Mouse (Mus musculus): ENCODE results near the gene Stra8. TPM values are rescaled to one million over a fixed set of nuclear protein-coding genes. Genes with fewer than 3 reads are reported as not detected.

Stra8 gene
- polyA plus RNA-seq, 1 experiment: not detected

- TF ChIP-seq CTCF (IDR thresholded peaks at IDR 0.05; ENCODE audit: low read depth, low read length): no peak
- peak; percentile 46; the same call in 1 of the 2 replicates for TF ChIP-seq POLR2A (IDR thresholded peaks at IDR 0.05; ENCODE audit: borderline replicate concordance, low read depth, low read length)
- Histone ChIP-seq H3K4me1 (ENCODE audit: control insufficient read depth, insufficient read depth, low read length) (peaks cover 27% of the 10 kb centered on the region), H3K27ac (ENCODE audit: insufficient read depth, low read depth, low read length) (peak within 1 kb of the TSS; percentile 84), H3K4me3 (ENCODE audit: insufficient read depth, low read length) (peak within 1 kb of the TSS; percentile 71)
Measured at GRCm38 (mm10) chr6:34910371-34911219, 9.4 kb upstream of the Stra8 start, which contains the start of gene Wdr91. Gene Wdr91 (minus strand): TSS chr6:34910876.

GRCm38 (mm10) chr6:34913341-34914040 lies 6.5 kb upstream of the Stra8 start:
- TF ChIP-seq CTCF (IDR thresholded peaks at IDR 0.05; ENCODE audit: low read depth, low read length): no peak
- no peak for TF ChIP-seq POLR2A (IDR thresholded peaks at IDR 0.05; ENCODE audit: borderline replicate concordance, low read depth, low read length)
- peaks cover 7% of the 10 kb centered on the region for H3K4me1 ChIP-seq (ENCODE audit: control insufficient read depth, insufficient read depth, low read length)
- H3K4me3 ChIP-seq (ENCODE audit: insufficient read depth, low read length): no peak overlapping the region
- H3K27ac ChIP-seq (ENCODE audit: insufficient read depth, low read depth, low read length): no peak overlapping the region

GRCm38 (mm10) chr6:34914462-34914861 lies 5.5 kb upstream of the Stra8 start:
- TF ChIP-seq POLR2A (IDR thresholded peaks at IDR 0.05; ENCODE audit: borderline replicate concordance, low read depth, low read length) (no peak), CTCF (IDR thresholded peaks at IDR 0.05; ENCODE audit: low read depth, low read length) (no peak)
- H3K4me1 ChIP-seq (ENCODE audit: control insufficient read depth, insufficient read depth, low read length): peaks cover 7% of the 10 kb centered on the region
- no peak overlapping the region for H3K27ac ChIP-seq (ENCODE audit: insufficient read depth, low read depth, low read length)
- H3K4me3 ChIP-seq (ENCODE audit: insufficient read depth, low read length): no peak overlapping the region

- no peaks in the 10 kb centered on the region for H3K4me1 ChIP-seq (ENCODE audit: control insufficient read depth, insufficient read depth, low read length)
- no peak overlapping the region for H3K27ac ChIP-seq (ENCODE audit: insufficient read depth, low read depth, low read length)
- TF ChIP-seq CTCF (IDR thresholded peaks at IDR 0.05; ENCODE audit: low read depth, low read length) (no peak), POLR2A (IDR thresholded peaks at IDR 0.05; ENCODE audit: borderline replicate concordance, low read depth, low read length) (no peak)
- no peak overlapping the region for H3K4me3 ChIP-seq (ENCODE audit: insufficient read depth, low read length)
Measured at GRCm38 (mm10) chr6:34919146-34919545, 817 bp upstream of the Stra8 start.

- Histone ChIP-seq H3K4me3 (ENCODE audit: insufficient read depth, low read length) (no peak overlapping the region), H3K4me1 (ENCODE audit: control insufficient read depth, insufficient read depth, low read length) (no peaks in the 10 kb centered on the region), H3K27ac (ENCODE audit: insufficient read depth, low read depth, low read length) (no peak overlapping the region)
- TF ChIP-seq CTCF (IDR thresholded peaks at IDR 0.05; ENCODE audit: low read depth, low read length) (no peak), POLR2A (IDR thresholded peaks at IDR 0.05; ENCODE audit: borderline replicate concordance, low read depth, low read length) (no peak)
Measured at GRCm38 (mm10) chr6:34920631-34921030, 668 bp downstream of the Stra8 start.

- no peak for TF ChIP-seq POLR2A (IDR thresholded peaks at IDR 0.05; ENCODE audit: borderline replicate concordance, low read depth, low read length)
- TF ChIP-seq CTCF (IDR thresholded peaks at IDR 0.05; ENCODE audit: low read depth, low read length): peak; percentile 81
- H3K27ac ChIP-seq (ENCODE audit: insufficient read depth, low read depth, low read length): no peak overlapping the region
- H3K4me1 ChIP-seq (ENCODE audit: control insufficient read depth, insufficient read depth, low read length): no peaks in the 10 kb centered on the region
- H3K4me3 ChIP-seq (ENCODE audit: insufficient read depth, low read length): no peak overlapping the region
Measured at GRCm38 (mm10) chr6:34921941-34922340, 2.0 kb downstream of the Stra8 start.

GRCm38 (mm10) chr6:34927156-34927555 lies 7.2 kb downstream of the Stra8 start:
- H3K27ac ChIP-seq (ENCODE audit: insufficient read depth, low read depth, low read length): no peak overlapping the region
- H3K4me1 ChIP-seq (ENCODE audit: control insufficient read depth, insufficient read depth, low read length): no peaks in the 10 kb centered on the region
- TF ChIP-seq CTCF (IDR thresholded peaks at IDR 0.05; ENCODE audit: low read depth, low read length): peak; percentile 67; the same call in 1 of the 2 replicates
- no peak for TF ChIP-seq POLR2A (IDR thresholded peaks at IDR 0.05; ENCODE audit: borderline replicate concordance, low read depth, low read length)

GRCm38 (mm10) chr6:34927594-34927993 lies 7.6 kb downstream of the Stra8 start:
- Histone ChIP-seq H3K27ac (ENCODE audit: insufficient read depth, low read depth, low read length) (no peak overlapping the region), H3K4me1 (ENCODE audit: control insufficient read depth, insufficient read depth, low read length) (no peaks in the 10 kb centered on the region), H3K4me3 (ENCODE audit: insufficient read depth, low read length) (no peak overlapping the region)
- TF ChIP-seq POLR2A (IDR thresholded peaks at IDR 0.05; ENCODE audit: borderline replicate concordance, low read depth, low read length) (no peak), CTCF (IDR thresholded peaks at IDR 0.05; ENCODE audit: low read depth, low read length) (no peak)

More at GRCm38 (mm10) chr6:34927156-34927555, 7.2 kb downstream of the Stra8 start:
- no peak overlapping the region for H3K4me3 ChIP-seq (ENCODE audit: insufficient read depth, low read length)

- no peak overlapping the region for H3K27ac ChIP-seq (ENCODE audit: insufficient read depth, low read depth, low read length)
- H3K4me1 ChIP-seq (ENCODE audit: control insufficient read depth, insufficient read depth, low read length): peaks cover 3% of the 10 kb centered on the region
- H3K4me3 ChIP-seq (ENCODE audit: insufficient read depth, low read length): no peak overlapping the region
- TF ChIP-seq POLR2A (IDR thresholded peaks at IDR 0.05; ENCODE audit: borderline replicate concordance, low read depth, low read length): no peak
- TF ChIP-seq CTCF (IDR thresholded peaks at IDR 0.05; ENCODE audit: low read depth, low read length): no peak
Measured at GRCm38 (mm10) chr6:34932633-34933032, 12.7 kb downstream of the Stra8 start.

- TF ChIP-seq POLR2A (IDR thresholded peaks at IDR 0.05; ENCODE audit: borderline replicate concordance, low read depth, low read length) (no peak), CTCF (IDR thresholded peaks at IDR 0.05; ENCODE audit: low read depth, low read length) (peak; percentile 13; the same call in 1 of the 2 replicates)
- H3K27ac ChIP-seq (ENCODE audit: insufficient read depth, low read depth, low read length): no peak overlapping the region
Measured at GRCm38 (mm10) chr6:34936743-34937142, 16.8 kb downstream of the Stra8 start.

More at GRCm38 (mm10) chr6:34936743-34937142, 16.8 kb downstream of the Stra8 start:
- no peak overlapping the region for H3K4me3 ChIP-seq (ENCODE audit: insufficient read depth, low read length)
- H3K4me1 ChIP-seq (ENCODE audit: control insufficient read depth, insufficient read depth, low read length): peaks cover 20% of the 10 kb centered on the region

Data from bone marrow macrophage, adult 2 months (primary cell).